Comparison of ENCODE assay signal across 8 mouse cellular contexts in genomic region chr7:44471880-44472557, GRCm38 (mm10). TPM values are rescaled to one million over a fixed set of nuclear protein-coding genes. Genes with fewer than 3 reads are reported as not detected.
A peak's percentile ranks its signal among the peaks of the same experiment; 100 is the strongest.
DNase-seq lines count a peak whose midpoint lies in the region; ATAC-seq and TF ChIP-seq lines count a peak whose summit lies in the region.

No protein-coding gene starts in this region.

- H3K4me3 ChIP-seq in midbrain, embryonic 10.5 days: no peak overlapping the region
- no peak overlapping the region for H3K4me3 ChIP-seq in midbrain, postnatal 0 days (ENCODE audit: low read depth, low read length)
- H3K4me3 ChIP-seq in heart, embryonic 15.5 days: peak overlapping the region; percentile 56
- no peak overlapping the region for H3K4me3 ChIP-seq in kidney, embryonic 16.5 days (ENCODE audit: low read length)

- peaks cover 67% of the 10 kb centered on the region for H3K4me1 ChIP-seq in midbrain, embryonic 10.5 days
- peaks cover 16% of the 10 kb centered on the region for H3K4me1 ChIP-seq in midbrain, postnatal 0 days (ENCODE audit: insufficient read depth, low read length)
- peaks cover 64% of the 10 kb centered on the region for H3K4me1 ChIP-seq in heart, embryonic 15.5 days (replicated peaks)
- H3K4me1 ChIP-seq in kidney, embryonic 16.5 days (ENCODE audit: insufficient read depth, low read length): peaks cover 12% of the 10 kb centered on the region

- peak; percentile 36 for DNase-seq in cerebellum, adult 11 months
- DNase-seq in cerebellum, adult 8-10 months: no peak
- no peak for DNase-seq in midbrain, embryonic 10.5 days (ENCODE audit: low spot score)
- no peak for DNase-seq in midbrain, postnatal 0 days (ENCODE audit: low spot score)
- peak; percentile 23 for DNase-seq in lung, postnatal 36 days
- no peak for DNase-seq in thymus, adult 18-20 months

- peaks cover 32% of the 10 kb centered on the region for H3K27me3 ChIP-seq in midbrain, embryonic 10.5 days (ENCODE audit: low read depth, poor library complexity, severe bottlenecking)
- H3K27me3 ChIP-seq in midbrain, postnatal 0 days (ENCODE audit: insufficient read depth, low read length): 0 out of 2 replicates have a peak, but pooled peaks cover under 1% of the 10 kb centered on the region
- H3K27me3 ChIP-seq in heart, embryonic 15.5 days: 0 out of 2 replicates have a peak, but pooled peaks cover 4% of the 10 kb centered on the region
- H3K27me3 ChIP-seq in kidney, embryonic 16.5 days (ENCODE audit: insufficient read depth, low read length): peaks cover 16% of the 10 kb centered on the region

- 58% methylated on average over 6 of the region's 6 CpGs for WGBS in midbrain, embryonic 10.5 days
- WGBS in midbrain, postnatal 0 days: 39% methylated on average over 6 of the region's 6 CpGs
- WGBS in heart, embryonic 15.5 days: 18% methylated on average over 6 of the region's 6 CpGs
- WGBS in kidney, embryonic 16.5 days: 41% methylated on average over 6 of the region's 6 CpGs

- no peak overlapping the region for H3K9ac ChIP-seq in midbrain, postnatal 0 days (replicated peaks; ENCODE audit: low read length, poor library complexity, severe bottlenecking)
- H3K9ac ChIP-seq in heart, embryonic 15.5 days: 0 out of 2 replicates have a peak overlapping the region, but pooled peaks have one; percentile 75
- no peak overlapping the region for H3K9ac ChIP-seq in kidney, embryonic 16.5 days (replicated peaks; ENCODE audit: low read length)

- H3K4me2 ChIP-seq in midbrain, postnatal 0 days (ENCODE audit: low read depth, low read length, poor library complexity, severe bottlenecking): no peak overlapping the region
- peak overlapping the region; percentile 65 for H3K4me2 ChIP-seq in heart, embryonic 15.5 days
- H3K4me2 ChIP-seq in kidney, embryonic 16.5 days (replicated peaks; ENCODE audit: low read depth, low read length): no peak overlapping the region

- TF ChIP-seq CTCF in midbrain, postnatal 0 days (IDR thresholded peaks at IDR 0.05): no peak

- no peaks in the 10 kb centered on the region for H3K9me3 ChIP-seq in midbrain, embryonic 10.5 days (replicated peaks)
- H3K9me3 ChIP-seq in midbrain, postnatal 0 days (ENCODE audit: low read length): no peaks in the 10 kb centered on the region
- no peaks in the 10 kb centered on the region for H3K9me3 ChIP-seq in heart, embryonic 15.5 days (replicated peaks)
- no peaks in the 10 kb centered on the region for H3K9me3 ChIP-seq in kidney, embryonic 16.5 days (ENCODE audit: low read length)

- H3K27ac ChIP-seq in midbrain, embryonic 10.5 days (replicated peaks): 0 out of 2 replicates have a peak overlapping the region, but pooled peaks have one; percentile 1
- H3K27ac ChIP-seq in midbrain, postnatal 0 days (ENCODE audit: low read depth, low read length): no peak overlapping the region
- H3K27ac ChIP-seq in heart, embryonic 15.5 days: peak overlapping the region; percentile 99
- H3K27ac ChIP-seq in kidney, embryonic 16.5 days (ENCODE audit: low read length): no peak overlapping the region

- no peaks in the 10 kb centered on the region for H3K36me3 ChIP-seq in midbrain, embryonic 10.5 days
- no peaks in the 10 kb centered on the region for H3K36me3 ChIP-seq in midbrain, postnatal 0 days (ENCODE audit: insufficient read depth, low read length)
- H3K36me3 ChIP-seq in heart, embryonic 15.5 days: no peaks in the 10 kb centered on the region
- no peaks in the 10 kb centered on the region for H3K36me3 ChIP-seq in kidney, embryonic 16.5 days (ENCODE audit: insufficient read depth, low read length)

- ATAC-seq in midbrain, postnatal 0 days (ENCODE audit: low FRiP score): no peak
- ATAC-seq in heart, embryonic 15.5 days (replicated peaks; ENCODE audit: insufficient number of reproducible peaks, insufficient read depth, low FRiP score, low read depth): peak; percentile 67
- ATAC-seq in kidney, embryonic 16.5 days (ENCODE audit: low FRiP score, low TSS enrichment): no peak

RNA-seq across cellular contexts. Expression of gene Josd2, which starts 4.2 kb away (rescaled TPM):
- polyA plus RNA-seq in midbrain, embryonic 10.5 days (2016; fragmentation: Nextera tagmentation; extraction: Ambion mirVana): 71.6 and 76.8 TPM in 2 replicates
- total RNA-seq in midbrain, postnatal 0 days (2014; rRNA removed): 25.5 and 38.5 TPM in 2 replicates
- 22.7 and 25.4 TPM in 2 replicates for polyA plus RNA-seq in midbrain, postnatal 0 days (2015; fragmentation: Nextera tagmentation; extraction: Ambion mirVana)
- 134 and 146 TPM in 2 replicates for polyA plus RNA-seq in heart, embryonic 15.5 days (2015; fragmentation: Nextera tagmentation; extraction: Ambion mirVana)
- polyA plus RNA-seq in kidney, embryonic 16.5 days (2015; fragmentation: Nextera tagmentation; extraction: Ambion mirVana): 88.1 and 89.5 TPM in 2 replicates

RNA-seq across cellular contexts. Expression of gene Aspdh, which starts 6.8 kb away (rescaled TPM):
- polyA plus RNA-seq in midbrain, embryonic 10.5 days (2016; fragmentation: Nextera tagmentation; extraction: Ambion mirVana): 0.99 and 2.0 TPM in 2 replicates
- 7.1 and 11.8 TPM in 2 replicates for total RNA-seq in midbrain, postnatal 0 days (2014; rRNA removed)
- 2.1 and 3.7 TPM in 2 replicates for polyA plus RNA-seq in midbrain, postnatal 0 days (2015; fragmentation: Nextera tagmentation; extraction: Ambion mirVana)
- 0.43 and 0.74 TPM in 2 replicates for polyA plus RNA-seq in heart, embryonic 15.5 days (2015; fragmentation: Nextera tagmentation; extraction: Ambion mirVana)
- polyA plus RNA-seq in kidney, embryonic 16.5 days (2015; fragmentation: Nextera tagmentation; extraction: Ambion mirVana): 6.9 and 7.7 TPM in 2 replicates

RNA-seq across cellular contexts. Expression of gene Emc10, which starts 24.3 kb away (rescaled TPM):
- polyA plus RNA-seq in midbrain, embryonic 10.5 days (2016; fragmentation: Nextera tagmentation; extraction: Ambion mirVana): 104 and 108 TPM in 2 replicates
- total RNA-seq in midbrain, postnatal 0 days (2014; rRNA removed): 247 and 273 TPM in 2 replicates
- 150 and 154 TPM in 2 replicates for polyA plus RNA-seq in midbrain, postnatal 0 days (2015; fragmentation: Nextera tagmentation; extraction: Ambion mirVana)
- 81.6 and 109 TPM in 2 replicates for polyA plus RNA-seq in heart, embryonic 15.5 days (2015; fragmentation: Nextera tagmentation; extraction: Ambion mirVana)
- 117 and 127 TPM in 2 replicates for polyA plus RNA-seq in kidney, embryonic 16.5 days (2015; fragmentation: Nextera tagmentation; extraction: Ambion mirVana)

RNA-seq across cellular contexts. Expression of gene Fam71e1, which starts 24.4 kb away (rescaled TPM):
- polyA plus RNA-seq in midbrain, embryonic 10.5 days (2016; fragmentation: Nextera tagmentation; extraction: Ambion mirVana): 20.5 and 27.6 TPM in 2 replicates
- 18.5 and 19.3 TPM in 2 replicates for total RNA-seq in midbrain, postnatal 0 days (2014; rRNA removed)
- polyA plus RNA-seq in midbrain, postnatal 0 days (2015; fragmentation: Nextera tagmentation; extraction: Ambion mirVana): 23.8 and 27.7 TPM in 2 replicates
- polyA plus RNA-seq in heart, embryonic 15.5 days (2015; fragmentation: Nextera tagmentation; extraction: Ambion mirVana): 8.7 and 11.5 TPM in 2 replicates
- polyA plus RNA-seq in kidney, embryonic 16.5 days (2015; fragmentation: Nextera tagmentation; extraction: Ambion mirVana): 15.4 and 17.8 TPM in 2 replicates

RNA-seq across cellular contexts. Expression of gene Lrrc4b, which starts 43.2 kb away (rescaled TPM):
- 2.4 and 3.5 TPM in 2 replicates for polyA plus RNA-seq in midbrain, embryonic 10.5 days (2016; fragmentation: Nextera tagmentation; extraction: Ambion mirVana)
- 589 and 657 TPM in 2 replicates for total RNA-seq in midbrain, postnatal 0 days (2014; rRNA removed)
- 24.2 and 26.9 TPM in 2 replicates for polyA plus RNA-seq in midbrain, postnatal 0 days (2015; fragmentation: Nextera tagmentation; extraction: Ambion mirVana)
- polyA plus RNA-seq in heart, embryonic 15.5 days (2015; fragmentation: Nextera tagmentation; extraction: Ambion mirVana): 1.8 TPM in 2 replicates
- 0.25 and 0.32 TPM in 2 replicates for polyA plus RNA-seq in kidney, embryonic 16.5 days (2015; fragmentation: Nextera tagmentation; extraction: Ambion mirVana)

Comparison
In these comparisons a context has a peak if more than half of its experiments do, and no peak if none do; other contexts are left out.
1. DNase-seq: peak in cerebellum, adult 11 months (single experiment) and lung, postnatal 36 days (single experiment); none in cerebellum, adult 8-10 months (single experiment), midbrain, embryonic 10.5 days (single experiment), midbrain, postnatal 0 days (single experiment) and thymus, adult 18-20 months (0 of 2).
2. H3K27ac ChIP-seq: peak in midbrain, embryonic 10.5 days (single experiment) and heart, embryonic 15.5 days (single experiment); none in midbrain, postnatal 0 days (single experiment) and kidney, embryonic 16.5 days (single experiment).